Mouse (Mus musculus) heart, embryonic 12.5 days (tissue): Measurements from ENCODE around the gene Mdga1. TPM values are rescaled to one million over a fixed set of nuclear protein-coding genes. Genes with fewer than 3 reads are reported as not detected.

Experiments used
- ATAC-seq: fragments of 200-750 bp; cut with Nextera tagmentation; 2 replicates; pipeline ENCODE4 v1.8.0; 2017; ENCODE audit warnings: moderate TSS enrichment, moderate library complexity; ENCODE audit not compliant: insufficient number of reproducible peaks, low FRiP score
- H3K27ac ChIP-seq: fragments of 300-500 bp; sonication (generic); 2 replicates; pipeline ENCODE4 v1.5.1; 2016; ENCODE audit warnings: mild to moderate bottlenecking, moderate library complexity; ENCODE audit not compliant: poor library complexity, severe bottlenecking
- H3K27me3 ChIP-seq: fragments of 300-500 bp; sonication (generic); replicated peaks from 2 replicates; pipeline ENCODE4 v1.6.1; 2016; ENCODE audit warnings: mild to moderate bottlenecking, moderate library complexity
- H3K36me3 ChIP-seq: fragments of 300-500 bp; sonication (generic); 2 replicates; pipeline ENCODE4 v1.6.1; 2016; ENCODE audit warnings: mild to moderate bottlenecking, moderate library complexity
- H3K4me1 ChIP-seq: fragments of 300-500 bp; sonication (generic); replicated peaks from 2 replicates; pipeline ENCODE4 v1.6.1; 2016; ENCODE audit warnings: mild to moderate bottlenecking
- H3K4me2 ChIP-seq: fragments of 300-500 bp; sonication (generic); 2 replicates; pipeline ENCODE4 v1.6.1; 2016; ENCODE audit warnings: mild to moderate bottlenecking, moderate library complexity
- H3K4me3 ChIP-seq: fragments of 300-500 bp; sonication (generic); 2 replicates; pipeline ENCODE4 v1.5.1; 2016; ENCODE audit warnings: mild to moderate bottlenecking
- H3K9ac ChIP-seq: fragments of 300-500 bp; sonication (generic); 2 replicates; pipeline ENCODE4 v1.6.1; 2016; ENCODE audit warnings: mild to moderate bottlenecking, moderate library complexity
- H3K9me3 ChIP-seq: fragments of 300-500 bp; sonication (generic); replicated peaks from 2 replicates; pipeline ENCODE4 v1.6.1; 2016; ENCODE audit warnings: mild to moderate bottlenecking, moderate library complexity
- WGBS: fragments of 180-500 bp; shearing (Covaris S2); methylation state at CpG from one replicate; pipeline ENCODE4 v1.1.7; 2016; 5-methylcytosine and 5-hydroxymethylcytosine counted together
- polyA plus RNA-seq: library from polyadenylated mRNA; unstranded; fragments of >200 nt; fragmentation: Nextera tagmentation; extraction: Ambion mirVana; gene quantifications from 2 replicates; pipeline ENCODE4 v1.2.1, GENCODE M21; 2016

Gene Mdga1
- polyA plus RNA-seq, 1 experiment from 2014 or later, result 3.9 TPM

- 26% methylated on average over 6 of the region's 6 CpGs for WGBS
- Histone ChIP-seq H3K27me3 (no peaks in the 10 kb centered on the region), H3K4me1 (peaks cover 29% of the 10 kb centered on the region), H3K27ac (peak overlapping the region; percentile 25; the same call in 1 of the 2 replicates), H3K9me3 (no peaks in the 10 kb centered on the region), H3K9ac (no peak overlapping the region), H3K36me3 (no peaks in the 10 kb centered on the region), H3K4me3 (no peak overlapping the region), H3K4me2 (0 out of 2 replicates have a peak overlapping the region, but pooled peaks have one; percentile 0)
- ATAC-seq, result no peak
These were observed 49.8 kb downstream of the Mdga1 start for GRCm38 (mm10) chr17:29920089-29920488.

GRCm38 (mm10) chr17:29919552-29919920, 50.4 kb downstream of the Mdga1 start:
- no peak for ATAC-seq
- H3K27ac ChIP-seq, result 0 out of 2 replicates have a peak overlapping the region, but pooled peaks have one; percentile 9
- 54% methylated on average over 3 of the region's 3 CpGs for WGBS
- no peaks in the 10 kb centered on the region for H3K36me3 ChIP-seq
- no peak overlapping the region for H3K9ac ChIP-seq
- no peak overlapping the region for H3K4me3 ChIP-seq
- no peak overlapping the region for H3K4me2 ChIP-seq
- no peaks in the 10 kb centered on the region for H3K27me3 ChIP-seq
- H3K4me1 ChIP-seq, result peaks cover 29% of the 10 kb centered on the region
- no peaks in the 10 kb centered on the region for H3K9me3 ChIP-seq

GRCm38 (mm10) chr17:29918791-29919551, 50.9 kb downstream of the Mdga1 start:
- H3K27ac ChIP-seq, result no peak overlapping the region
- ATAC-seq, result no peak
- 66% methylated on average over 13 of the region's 13 CpGs for WGBS
- H3K27me3 ChIP-seq, result no peaks in the 10 kb centered on the region
- H3K36me3 ChIP-seq, result no peaks in the 10 kb centered on the region
- no peaks in the 10 kb centered on the region for H3K9me3 ChIP-seq
- no peak overlapping the region for H3K9ac ChIP-seq
- H3K4me3 ChIP-seq, result no peak overlapping the region
- H3K4me1 ChIP-seq, result peaks cover 29% of the 10 kb centered on the region
- no peak overlapping the region for H3K4me2 ChIP-seq

- no peaks in the 10 kb centered on the region for H3K27me3 ChIP-seq
- no peaks in the 10 kb centered on the region for H3K36me3 ChIP-seq
- peaks cover 39% of the 10 kb centered on the region for H3K4me1 ChIP-seq
- 29% methylated on average over 3 of the region's 3 CpGs for WGBS
- H3K4me2 ChIP-seq, result no peak overlapping the region
- no peak overlapping the region for H3K4me3 ChIP-seq
- H3K27ac ChIP-seq, result no peak overlapping the region
- no peaks in the 10 kb centered on the region for H3K9me3 ChIP-seq
- no peak for ATAC-seq
- H3K9ac ChIP-seq, result no peak overlapping the region
These were observed 52.9 kb downstream of the Mdga1 start for GRCm38 (mm10) chr17:29916968-29917367.

- H3K27me3 ChIP-seq, result no peaks in the 10 kb centered on the region
- WGBS, result 75% methylated on average over 10 of the region's 10 CpGs
- H3K4me1 ChIP-seq, result peaks cover 33% of the 10 kb centered on the region
- H3K9me3 ChIP-seq, result no peaks in the 10 kb centered on the region
- H3K4me3 ChIP-seq, result no peak overlapping the region
- no peak overlapping the region for H3K27ac ChIP-seq
- H3K4me2 ChIP-seq, result no peak overlapping the region
- no peak overlapping the region for H3K9ac ChIP-seq
- no peak for ATAC-seq
- no peaks in the 10 kb centered on the region for H3K36me3 ChIP-seq
These were observed 54.1 kb downstream of the Mdga1 start for GRCm38 (mm10) chr17:29915820-29916219.

GRCm38 (mm10) chr17:29913301-29913965, 56.5 kb downstream of the Mdga1 start:
- 85% methylated on average over 16 of the region's 16 CpGs for whole genome bisulfite sequencing
- Histone ChIP-seq H3K9ac (no peak overlapping the region), H3K4me2 (no peak overlapping the region), H3K4me1 (0 out of 2 replicates have a peak, but pooled peaks cover 9% of the 10 kb centered on the region), H3K9me3 (peaks cover 4% of the 10 kb centered on the region; the same call in 1 of the 2 replicates), H3K27me3 (no peaks in the 10 kb centered on the region), H3K36me3 (no peaks in the 10 kb centered on the region), H3K27ac (no peak overlapping the region), H3K4me3 (no peak overlapping the region)
- no peak for ATAC-seq

GRCm38 (mm10) chr17:29912733-29913132, 57.2 kb downstream of the Mdga1 start:
- H3K4me3 ChIP-seq, result no peak overlapping the region
- ATAC-seq, result no peak
- H3K36me3 ChIP-seq, result no peaks in the 10 kb centered on the region
- H3K9ac ChIP-seq, result no peak overlapping the region
- no peak overlapping the region for H3K27ac ChIP-seq
- no peaks in the 10 kb centered on the region for H3K27me3 ChIP-seq
- peaks cover 4% of the 10 kb centered on the region; the same call in 1 of the 2 replicates for H3K9me3 ChIP-seq
- 0 out of 2 replicates have a peak, but pooled peaks cover 9% of the 10 kb centered on the region for H3K4me1 ChIP-seq
- WGBS, result 28% methylated on average over 5 of the region's 5 CpGs
- H3K4me2 ChIP-seq, result no peak overlapping the region

- 0 out of 2 replicates have a peak, but pooled peaks cover 9% of the 10 kb centered on the region for H3K4me1 ChIP-seq
- no peak overlapping the region for H3K4me2 ChIP-seq
- no peak for ATAC-seq
- H3K9me3 ChIP-seq, result peaks cover 4% of the 10 kb centered on the region; the same call in 1 of the 2 replicates
- no peak overlapping the region for H3K9ac ChIP-seq
- WGBS, result 89% methylated on average over 7 of the region's 7 CpGs
- H3K27me3 ChIP-seq, result no peaks in the 10 kb centered on the region
- no peaks in the 10 kb centered on the region for H3K36me3 ChIP-seq
- H3K4me3 ChIP-seq, result no peak overlapping the region
- no peak overlapping the region for H3K27ac ChIP-seq
These were observed 60.9 kb downstream of the Mdga1 start for GRCm38 (mm10) chr17:29909031-29909430.

- 65% methylated on average over 5 of the region's 5 CpGs for WGBS
- Histone ChIP-seq H3K9me3 (peaks cover 4% of the 10 kb centered on the region; the same call in 1 of the 2 replicates), H3K4me2 (no peak overlapping the region), H3K4me3 (no peak overlapping the region), H3K9ac (no peak overlapping the region), H3K4me1 (peaks cover 9% of the 10 kb centered on the region), H3K27me3 (no peaks in the 10 kb centered on the region), H3K27ac (no peak overlapping the region), H3K36me3 (no peaks in the 10 kb centered on the region)
- ATAC-seq, result no peak
These were observed 65.2 kb downstream of the Mdga1 start for GRCm38 (mm10) chr17:29904694-29905093.

GRCm38 (mm10) chr17:29902406-29903155, 67.3 kb downstream of the Mdga1 start:
- Histone ChIP-seq H3K9ac (no peak overlapping the region), H3K4me2 (no peak overlapping the region), H3K27me3 (no peaks in the 10 kb centered on the region), H3K4me3 (no peak overlapping the region), H3K9me3 (no peaks in the 10 kb centered on the region), H3K36me3 (no peaks in the 10 kb centered on the region), H3K27ac (no peak overlapping the region), H3K4me1 (peaks cover 9% of the 10 kb centered on the region)
- no peak for ATAC-seq
- WGBS, result 53% methylated on average over 16 of the region's 16 CpGs

GRCm38 (mm10) chr17:29900289-29900688, 69.6 kb downstream of the Mdga1 start:
- Histone ChIP-seq H3K9me3 (no peaks in the 10 kb centered on the region), H3K4me3 (no peak overlapping the region), H3K9ac (no peak overlapping the region), H3K4me2 (no peak overlapping the region), H3K36me3 (no peaks in the 10 kb centered on the region), H3K27ac (no peak overlapping the region), H3K27me3 (no peaks in the 10 kb centered on the region), H3K4me1 (peaks cover 9% of the 10 kb centered on the region)
- ATAC-seq, result no peak; the same call in 1 of the 2 replicates
- 83% methylated on average over 5 of the region's 5 CpGs for WGBS
